Mouse (Mus musculus) adipocyte (in vitro differentiated cells): ENCODE measurements around the gene Vmn1r27.

ENCODE experiments used
- DNase-seq: peaks from one replicate; pipeline ENCODE4 v3.0.0-alpha.2; 2016; ENCODE audit warnings: low spot score

The Vmn1r27 gene

DNA sequence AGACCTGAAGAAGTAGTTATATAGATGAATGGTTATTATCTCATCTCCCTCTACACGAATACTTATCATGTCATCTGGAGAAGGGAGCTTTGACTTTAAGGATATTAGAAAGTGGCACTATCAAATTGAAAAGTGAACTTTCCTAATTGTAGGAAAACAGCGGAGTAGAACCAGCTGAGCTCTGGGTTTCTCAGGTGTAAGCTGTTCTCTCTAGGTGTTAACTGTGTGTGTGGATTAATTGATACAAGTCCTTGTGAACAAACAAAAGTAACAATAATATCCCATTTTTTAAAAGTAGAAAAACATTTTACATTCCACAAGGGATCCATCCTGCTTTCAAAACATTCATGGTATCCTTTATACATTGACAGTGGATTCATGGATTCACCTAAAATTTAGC is at the start of gene Vmn1r27:
Gene Vmn1r27 (minus strand): TSS at position 101 of the 400 bp plus-strand sequence.
- DNase-seq, result no peak

DNA sequence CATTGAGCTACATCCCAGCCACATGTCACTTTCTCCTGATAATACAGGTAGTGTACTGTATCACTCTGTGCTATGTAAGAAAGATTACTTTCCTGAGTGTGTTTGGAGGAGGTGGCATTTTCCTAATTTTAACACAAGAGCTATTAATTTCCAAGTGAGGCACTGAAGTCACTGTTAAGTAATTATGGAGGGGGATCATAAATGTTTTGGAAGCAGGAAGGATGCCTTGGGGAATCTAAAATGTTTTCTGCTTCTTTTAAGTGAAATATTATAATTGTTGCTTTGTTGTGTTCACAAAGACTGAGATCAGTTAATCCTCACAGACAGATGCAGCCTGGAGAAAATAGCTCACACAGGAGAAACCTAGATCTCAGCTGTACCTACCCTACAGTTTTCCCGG is 43.1 kb upstream of the Vmn1r27 start, which contains the start of gene Vmn1r28:
Gene Vmn1r28 (plus strand): TSS at position 301 of the 400 bp plus-strand sequence.
- no peak for DNase-seq

DNA sequence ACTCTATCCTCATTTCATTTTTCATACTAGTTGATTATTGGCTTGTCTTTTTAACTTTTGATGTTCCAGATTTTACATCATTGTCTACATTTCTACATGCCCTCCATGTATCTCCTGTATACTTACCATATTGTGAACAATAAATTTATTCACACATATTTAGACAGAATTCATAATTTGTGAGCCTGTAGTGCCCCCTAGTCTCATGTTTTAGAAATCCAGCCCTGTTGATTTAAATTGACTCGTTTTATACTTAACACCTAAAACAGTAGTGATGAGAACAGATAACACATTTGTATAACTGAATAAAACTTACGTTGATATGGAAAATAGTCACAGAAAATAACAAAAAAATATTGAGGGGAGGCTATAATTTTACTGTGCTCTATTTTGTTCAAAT is 2.5 kb downstream of the Vmn1r27 start:
- DNase-seq, result no peak
